Mouse (Mus musculus): Measurements from ENCODE around the gene Pde12.
A peak's percentile ranks its signal among the peaks of the same experiment; 100 is the strongest.

Gene Pde12

GRCm38 (mm10) chr14:26645989-26646650 is 23.6 kb downstream of the Pde12 start:
- no peak for DNase-seq (ENCODE audit: low read depth, low spot score)

- no peak for DNase-seq (ENCODE audit: low read depth, low spot score)
Measured at GRCm38 (mm10) chr14:26643006-26643624, 26.6 kb downstream of the Pde12 start.

GRCm38 (mm10) chr14:26639961-26640360 is 29.7 kb downstream of the Pde12 start:
- DNase-seq (ENCODE audit: low read depth, low spot score) = peak; percentile 60

- peak; percentile 57 for DNase-seq (ENCODE audit: low read depth, low spot score)
Measured at GRCm38 (mm10) chr14:26639251-26639650, 30.4 kb downstream of the Pde12 start.

GRCm38 (mm10) chr14:26638708-26639084 is 31.0 kb downstream of the Pde12 start:
- DNase-seq (ENCODE audit: low read depth, low spot score) = peak; percentile 43

GRCm38 (mm10) chr14:26637851-26638707 is 31.6 kb downstream of the Pde12 start, which contains the start of gene Arf4:
TSS of gene Arf4 (plus strand) at chr14:26638074.
- peak; percentile 100 for DNase-seq (ENCODE audit: low read depth, low spot score)

GRCm38 (mm10) chr14:26637025-26637850 is 32.4 kb downstream of the Pde12 start:
- DNase-seq (ENCODE audit: low read depth, low spot score) = peak; percentile 70

GRCm38 (mm10) chr14:26626605-26627140 is 43.0 kb downstream of the Pde12 start:
- no peak for DNase-seq (ENCODE audit: low read depth, low spot score)

- DNase-seq (ENCODE audit: low read depth, low spot score) = no peak
Measured at GRCm38 (mm10) chr14:26625301-26625700, 44.4 kb downstream of the Pde12 start.

- no peak for DNase-seq (ENCODE audit: low read depth, low spot score)
Measured at GRCm38 (mm10) chr14:26610689-26611088, 59.0 kb downstream of the Pde12 start.

Data from brain, adult 2 months (tissue).